Mouse (Mus musculus) CH12.LX (cell line): ENCODE results near the gene Kif18a.

Experiments used
- CTCF ChIP-seq, 2 experiments: IDR thresholded peaks in 1 of 2; conservative IDR thresholded peaks in 1 of 2; 2 replicates each; pipeline ENCODE4 v1.5.1; 2011 to 2012; ENCODE audit warnings: low read depth in 2 of 2, low read length in 2 of 2, improper control_type of control experiment in 1 of 2, inconsistent platforms in 1 of 2, mild to moderate bottlenecking in 1 of 2, moderate library complexity in 1 of 2
- ELF1 ChIP-seq: IDR thresholded peaks from 2 replicates; pipeline ENCODE4 v1.6.1; 2014; ENCODE audit warnings: low read depth, mild to moderate bottlenecking, inconsistent platforms, low read length, improper control_type of control experiment
- GABPA ChIP-seq: IDR thresholded peaks from 2 replicates; pipeline ENCODE4 v1.6.1; 2012; ENCODE audit warnings: low read depth, low read length, improper control_type of control experiment, inconsistent platforms; ENCODE audit not compliant: insufficient replicate concordance
- HCFC1 ChIP-seq: IDR thresholded peaks from 2 replicates; pipeline ENCODE4 v1.6.1; 2012; ENCODE audit warnings: low read depth, mild to moderate bottlenecking, inconsistent platforms, low read length, improper control_type of control experiment
- MXI1 ChIP-seq: IDR thresholded peaks from 2 replicates; pipeline ENCODE4 v1.6.1; 2011; ENCODE audit warnings: mild to moderate bottlenecking, low read depth, low read length, improper control_type of control experiment
- MYC ChIP-seq: IDR thresholded peaks from 2 replicates; pipeline ENCODE4 v1.6.1; 2011; ENCODE audit warnings: low read depth, mild to moderate bottlenecking, improper control_type of control experiment, low read length
- NELFE ChIP-seq: IDR thresholded peaks from 2 replicates; pipeline ENCODE4 v1.6.1; 2011; ENCODE audit warnings: low read depth, low read length, improper control_type of control experiment
- PAX5 ChIP-seq: IDR thresholded peaks from 2 replicates; pipeline ENCODE4 v1.6.1; 2012; ENCODE audit warnings: low read length, inconsistent platforms, mixed read lengths
- RCOR1 ChIP-seq: conservative IDR thresholded peaks from 2 replicates; pipeline ENCODE4 v1.6.1; 2012; ENCODE audit warnings: low read depth, mild to moderate bottlenecking, inconsistent platforms, low read length, improper control_type of control experiment
- SIN3A ChIP-seq: IDR thresholded peaks from 2 replicates; pipeline ENCODE4 v1.6.1; 2012; ENCODE audit warnings: low read length, improper control_type of control experiment, inconsistent platforms
- TCF12 ChIP-seq: IDR thresholded peaks from 2 replicates; pipeline ENCODE4 v1.6.1; 2014; ENCODE audit warnings: low read depth, mild to moderate bottlenecking, inconsistent platforms, low read length, improper control_type of control experiment
- UBTF ChIP-seq: IDR thresholded peaks from 2 replicates; pipeline ENCODE4 v1.6.1; 2012; ENCODE audit warnings: low read depth, mild to moderate bottlenecking, inconsistent platforms, low read length, improper control_type of control experiment, moderate library complexity

DNA sequence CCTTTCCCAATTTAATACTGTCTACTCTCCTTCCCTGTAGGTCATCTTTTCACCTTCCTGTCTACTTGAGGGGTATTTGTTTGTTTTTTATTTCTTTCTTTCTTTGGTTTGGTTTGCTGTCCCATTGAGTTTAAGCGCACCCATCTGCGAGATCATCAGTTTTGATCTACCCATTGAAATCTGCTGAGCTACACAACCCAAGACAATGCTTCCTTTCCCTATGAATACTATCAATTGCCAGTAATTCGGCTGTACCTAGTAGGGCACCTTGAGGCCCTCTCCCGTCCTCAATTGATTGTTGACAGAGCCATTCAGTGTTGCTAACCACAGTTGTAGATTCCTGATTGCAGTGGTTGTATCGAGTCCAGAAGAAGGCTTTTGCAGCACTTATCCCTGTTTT, 30.8 kb downstream of the Kif18a start:
- no peak for TF ChIP-seq CTCF (conservative IDR thresholded peaks at IDR 0.05 in 1 of 2, IDR thresholded peaks at IDR 0.05 in 1 of 2; ENCODE audit: low read depth in 2 of 2, low read length in 2 of 2)
- TF ChIP-seq MXI1, result no peak
- no peak for TF ChIP-seq GABPA
- no peak for TF ChIP-seq HCFC1
- no peak for TF ChIP-seq TCF12
- TF ChIP-seq PAX5, result no peak
- no peak for TF ChIP-seq UBTF
- no peak for TF ChIP-seq RCOR1
- TF ChIP-seq NELFE, result no peak
- no peak for TF ChIP-seq SIN3A
- no peak for TF ChIP-seq MYC
- no peak for TF ChIP-seq ELF1
